ENCODE assay signal across 8 mouse cellular contexts in genomic region chr7:6330458-6331232, GRCm38 (mm10). TPM values are rescaled to one million over a fixed set of nuclear protein-coding genes. Genes with fewer than 3 reads are reported as not detected.
DNase-seq lines count a peak whose midpoint lies in the region; ATAC-seq and TF ChIP-seq lines count a peak whose summit lies in the region.

No protein-coding gene starts in this region.

- H3K27ac ChIP-seq in hindbrain, embryonic 14.5 days: peak overlapping the region; percentile 90
- H3K27ac ChIP-seq in liver, embryonic 14.5 days: no peak overlapping the region

- H3K4me2 ChIP-seq in hindbrain, embryonic 14.5 days (replicated peaks): peak overlapping the region; percentile 69
- peak overlapping the region; percentile 82 for H3K4me2 ChIP-seq in liver, embryonic 14.5 days (ENCODE audit: low read depth)

- no peak for TF ChIP-seq EP300 in liver, embryonic 14.5 days (IDR thresholded peaks at IDR 0.05; ENCODE audit: low read depth)

- no peaks in the 10 kb centered on the region for H3K27me3 ChIP-seq in hindbrain, embryonic 14.5 days (ENCODE audit: control insufficient read depth, insufficient read depth, low read length)
- H3K27me3 ChIP-seq in liver, embryonic 14.5 days (ENCODE audit: control insufficient read depth, insufficient read depth, low read length): no peaks in the 10 kb centered on the region

- peak; percentile 16 for DNase-seq in cerebellum, adult 11 months
- DNase-seq in cerebellum, adult 9-11 months: no peak
- DNase-seq in thymus, postnatal 25 days: peak; percentile 1
- no peak for DNase-seq in thymus, postnatal 4 days
- DNase-seq in hindbrain, embryonic 14.5 days (ENCODE audit: low spot score): peak; percentile 46
- DNase-seq in liver, embryonic 14.5 days (ENCODE audit: low read depth in 3 of 3, low spot score in 3 of 3): no peak
- DNase-seq in retina, postnatal 7 days (ENCODE audit: low read depth, low spot score): peak; percentile 13
- no peak for DNase-seq in Muller cell, postnatal 12 days (ENCODE audit: inconsistent ontology term)

- no peaks in the 10 kb centered on the region for H3K9me3 ChIP-seq in hindbrain, embryonic 14.5 days (ENCODE audit: control insufficient read depth, low read length)
- no peaks in the 10 kb centered on the region for H3K9me3 ChIP-seq in liver, embryonic 14.5 days (ENCODE audit: control insufficient read depth, low read length)

- peak overlapping the region; percentile 88 for H3K9ac ChIP-seq in hindbrain, embryonic 14.5 days
- peak overlapping the region; percentile 79 for H3K9ac ChIP-seq in liver, embryonic 14.5 days (replicated peaks)

- peaks cover 30% of the 10 kb centered on the region for H3K36me3 ChIP-seq in hindbrain, embryonic 14.5 days (replicated peaks; ENCODE audit: control insufficient read depth, insufficient read depth)
- H3K36me3 ChIP-seq in liver, embryonic 14.5 days (replicated peaks; ENCODE audit: control insufficient read depth, insufficient read depth, low read depth): no peaks in the 10 kb centered on the region

- peak; percentile 86 for ATAC-seq in hindbrain, embryonic 14.5 days (ENCODE audit: low FRiP score)
- ATAC-seq in liver, embryonic 14.5 days (ENCODE audit: insufficient read depth): peak; percentile 70

- WGBS in hindbrain, embryonic 14.5 days: 13% methylated on average over 23 of the region's 23 CpGs
- 14% methylated on average over 23 of the region's 23 CpGs for WGBS in liver, embryonic 14.5 days (ENCODE audit: insufficient replicate concordance)

- H3K4me1 ChIP-seq in hindbrain, embryonic 14.5 days (replicated peaks; ENCODE audit: control insufficient read depth, insufficient read depth, low read length): peaks cover 9% of the 10 kb centered on the region; the same call in 1 of the 2 replicates
- peaks cover 0 to 10% of the 10 kb centered on the region in 2 experiments; a peak in 3 of 4 replicates for H3K4me1 ChIP-seq in liver, embryonic 14.5 days (replicated peaks; ENCODE audit: control insufficient read depth in 2 of 2, insufficient read depth in 2 of 2, low read length in 1 of 2)

- peak overlapping the region; percentile 61 for H3K4me3 ChIP-seq in hindbrain, embryonic 14.5 days (replicated peaks; ENCODE audit: low read length)
- peak overlapping the region; percentile 68 to 88 for H3K4me3 ChIP-seq in liver, embryonic 14.5 days (ENCODE audit: insufficient read depth in 1 of 2, low read depth in 2 of 2, low read length in 2 of 2)

- no peak for TF ChIP-seq CTCF in liver, embryonic 14.5 days (IDR thresholded peaks at IDR 0.05; ENCODE audit: low read depth)

RNA-seq across cellular contexts. Expression of gene Zfp583, which starts 0.4 kb away (rescaled TPM):
- polyA plus RNA-seq in hindbrain, embryonic 14.5 days (2014; fragmentation: Nextera tagmentation; extraction: Ambion mirVana): 14.4 and 18.2 TPM in 2 replicates
- polyA plus RNA-seq in liver, embryonic 14.5 days (2012; rRNA removed): 0.73 and 0.79 TPM in 2 replicates
- polyA plus RNA-seq in liver, embryonic 14.5 days (2014; fragmentation: Nextera tagmentation; extraction: Ambion mirVana): 0.54 and 0.88 TPM in 2 replicates

RNA-seq across cellular contexts. Expression of gene Gm3854, which starts 12.9 kb away (rescaled TPM):
- 5.9 and 6.5 TPM in 2 replicates for polyA plus RNA-seq in hindbrain, embryonic 14.5 days (2014; fragmentation: Nextera tagmentation; extraction: Ambion mirVana)
- polyA plus RNA-seq in liver, embryonic 14.5 days (2012; rRNA removed): 0.13 and 0.20 TPM in 2 replicates
- 0.06 and 0.16 TPM in 2 replicates for polyA plus RNA-seq in liver, embryonic 14.5 days (2014; fragmentation: Nextera tagmentation; extraction: Ambion mirVana)

RNA-seq across cellular contexts. Expression of gene Zfp78, which starts 32.4 kb away (rescaled TPM):
- polyA plus RNA-seq in hindbrain, embryonic 14.5 days (2014; fragmentation: Nextera tagmentation; extraction: Ambion mirVana): 5.7 and 6.6 TPM in 2 replicates
- 0.23 and 0.67 TPM in 2 replicates for polyA plus RNA-seq in liver, embryonic 14.5 days (2012; rRNA removed)
- polyA plus RNA-seq in liver, embryonic 14.5 days (2014; fragmentation: Nextera tagmentation; extraction: Ambion mirVana): 0.76 and 0.83 TPM in 2 replicates

RNA-seq across cellular contexts. Expression of gene Zfp667, which starts 44.3 kb away (rescaled TPM):
- 14.4 and 19.1 TPM in 2 replicates for polyA plus RNA-seq in hindbrain, embryonic 14.5 days (2014; fragmentation: Nextera tagmentation; extraction: Ambion mirVana)
- polyA plus RNA-seq in liver, embryonic 14.5 days (2012; rRNA removed): 1.7 and 2.2 TPM in 2 replicates
- polyA plus RNA-seq in liver, embryonic 14.5 days (2014; fragmentation: Nextera tagmentation; extraction: Ambion mirVana): 5.3 and 6.6 TPM in 2 replicates

RNA-seq across cellular contexts. Expression of gene Zfp28, which starts 52.5 kb away (rescaled TPM):
- polyA plus RNA-seq in hindbrain, embryonic 14.5 days (2014; fragmentation: Nextera tagmentation; extraction: Ambion mirVana): 15.2 and 16.0 TPM in 2 replicates
- 0.63 and 1.0 TPM in 2 replicates for polyA plus RNA-seq in liver, embryonic 14.5 days (2012; rRNA removed)
- polyA plus RNA-seq in liver, embryonic 14.5 days (2014; fragmentation: Nextera tagmentation; extraction: Ambion mirVana): 0.91 and 1.2 TPM in 2 replicates

Comparison
In these comparisons a context has a peak if more than half of its experiments do, and no peak if none do; other contexts are left out.
1. DNase-seq: peak in cerebellum, adult 11 months (single experiment), thymus, postnatal 25 days (single experiment), hindbrain, embryonic 14.5 days (single experiment) and retina, postnatal 7 days (single experiment); none in cerebellum, adult 9-11 months (single experiment), thymus, postnatal 4 days (single experiment), liver, embryonic 14.5 days (0 of 3) and Muller cell, postnatal 12 days (single experiment).